Mouse (Mus musculus): ENCODE data around the gene Plk5. TPM values are rescaled to one million over a fixed set of nuclear protein-coding genes. Genes with fewer than 3 reads are reported as not detected.
A peak's percentile ranks its signal among the peaks of the same experiment; 100 is the strongest.
"Not testable (repeated sequence)": the region's sequence is repeated elsewhere in the genome, so short reads cannot be mapped to it uniquely, and the experiment has no call there.

Gene Plk5
- polyA plus RNA-seq, 1 experiment from 2014 or later = 0.63 TPM

GRCm38 (mm10) chr10:80332525-80332989 is 23.7 kb upstream of the Plk5 start:
- Histone ChIP-seq H3K27ac (peak overlapping the region; percentile 84), H3K27me3 (replicated peaks) (no peaks in the 10 kb centered on the region), H3K4me1 (replicated peaks) (peaks cover 35% of the 10 kb centered on the region), H3K36me3 (0 out of 2 replicates have a peak, but pooled peaks cover 2% of the 10 kb centered on the region), H3K4me3 (replicated peaks) (no peak overlapping the region), H3K9me3 (no peaks in the 10 kb centered on the region), H3K9ac (peak overlapping the region; percentile 24), H3K4me2 (replicated peaks) (peak overlapping the region; percentile 93)
- 72% methylated on average over 5 of the region's 5 CpGs for WGBS
- no peak for ATAC-seq

GRCm38 (mm10) chr10:80336263-80336662 is 20.0 kb upstream of the Plk5 start:
- H3K4me2 ChIP-seq (replicated peaks) = no peak overlapping the region
- no peaks in the 10 kb centered on the region for H3K9me3 ChIP-seq
- no peak for ATAC-seq
- H3K27ac ChIP-seq = no peak overlapping the region
- H3K4me1 ChIP-seq (replicated peaks) = peaks cover 17% of the 10 kb centered on the region
- WGBS = 90% methylated on average over 12 of the region's 12 CpGs
- H3K27me3 ChIP-seq (replicated peaks) = peaks cover 9% of the 10 kb centered on the region
- H3K36me3 ChIP-seq = 0 out of 2 replicates have a peak, but pooled peaks cover 2% of the 10 kb centered on the region
- no peak overlapping the region for H3K4me3 ChIP-seq (replicated peaks)
- H3K9ac ChIP-seq = no peak overlapping the region

- WGBS = 22% methylated on average over 19 of the region's 19 CpGs
- no peak overlapping the region for H3K9ac ChIP-seq
- peak overlapping the region; percentile 33; the same call in 1 of the 2 replicates for H3K4me2 ChIP-seq (replicated peaks)
- no peaks in the 10 kb centered on the region for H3K9me3 ChIP-seq
- ATAC-seq = 0 out of 2 replicates have a peak, but pooled peaks have one; percentile 15
- peaks cover 39% of the 10 kb centered on the region for H3K4me1 ChIP-seq (replicated peaks)
- H3K27ac ChIP-seq = no peak overlapping the region
- no peaks in the 10 kb centered on the region for H3K36me3 ChIP-seq
- peaks cover 43% of the 10 kb centered on the region for H3K27me3 ChIP-seq (replicated peaks)
- H3K4me3 ChIP-seq (replicated peaks) = no peak overlapping the region
These were observed 16.1 kb upstream of the Plk5 start for GRCm38 (mm10) chr10:80339941-80340750.

- Histone ChIP-seq H3K27me3 (replicated peaks) (peaks cover 49% of the 10 kb centered on the region), H3K9me3 (no peaks in the 10 kb centered on the region), H3K27ac (no peak overlapping the region), H3K4me3 (replicated peaks) (no peak overlapping the region), H3K4me1 (replicated peaks) (peaks cover 44% of the 10 kb centered on the region), H3K36me3 (no peaks in the 10 kb centered on the region), H3K4me2 (replicated peaks) (no peak overlapping the region), H3K9ac (no peak overlapping the region)
- 33% methylated on average over 21 of the region's 21 CpGs for WGBS
- no peak for ATAC-seq
These were observed 15.2 kb upstream of the Plk5 start for GRCm38 (mm10) chr10:80341026-80341425.

GRCm38 (mm10) chr10:80341491-80342304 is 14.6 kb upstream of the Plk5 start:
- Histone ChIP-seq H3K36me3 (no peaks in the 10 kb centered on the region), H3K27me3 (replicated peaks) (peaks cover 49% of the 10 kb centered on the region), H3K4me3 (replicated peaks) (peak overlapping the region; percentile 32), H3K4me1 (replicated peaks) (peaks cover 44% of the 10 kb centered on the region), H3K9ac (peak overlapping the region; percentile 2; the same call in 1 of the 2 replicates), H3K4me2 (replicated peaks) (peak overlapping the region; percentile 67), H3K9me3 (no peaks in the 10 kb centered on the region), H3K27ac (no peak overlapping the region)
- 6% methylated on average over 47 of the region's 47 CpGs for WGBS
- no peak for ATAC-seq

GRCm38 (mm10) chr10:80342305-80342748 is 13.9 kb upstream of the Plk5 start:
- peak overlapping the region; percentile 32 for H3K4me3 ChIP-seq (replicated peaks)
- H3K27ac ChIP-seq = no peak overlapping the region
- peaks cover 51% of the 10 kb centered on the region for H3K27me3 ChIP-seq (replicated peaks)
- no peaks in the 10 kb centered on the region for H3K9me3 ChIP-seq
- H3K4me2 ChIP-seq (replicated peaks) = peak overlapping the region; percentile 67
- H3K4me1 ChIP-seq (replicated peaks) = peaks cover 46% of the 10 kb centered on the region
- ATAC-seq = no peak; the same call in 1 of the 2 replicates
- 2% methylated on average over 26 of the region's 26 CpGs for WGBS
- no peaks in the 10 kb centered on the region for H3K36me3 ChIP-seq
- peak overlapping the region; percentile 2; the same call in 1 of the 2 replicates for H3K9ac ChIP-seq

GRCm38 (mm10) chr10:80342749-80343424 is 13.4 kb upstream of the Plk5 start:
- Histone ChIP-seq H3K36me3 (no peaks in the 10 kb centered on the region), H3K9me3 (no peaks in the 10 kb centered on the region), H3K4me3 (replicated peaks) (peak overlapping the region; percentile 32), H3K27ac (no peak overlapping the region), H3K4me2 (replicated peaks) (peak overlapping the region; percentile 67), H3K9ac (peak overlapping the region; percentile 28; the same call in 1 of the 2 replicates), H3K27me3 (replicated peaks) (peaks cover 57% of the 10 kb centered on the region), H3K4me1 (replicated peaks) (peaks cover 52% of the 10 kb centered on the region)
- peak; percentile 60 for ATAC-seq
- WGBS = 1% methylated on average over 30 of the region's 33 CpGs

- peak overlapping the region; percentile 36; the same call in 1 of the 2 replicates for H3K27ac ChIP-seq
- H3K27me3 ChIP-seq (replicated peaks) = peaks cover 62% of the 10 kb centered on the region
- 0 out of 2 replicates have a peak, but pooled peaks have one; percentile 1 for ATAC-seq
- H3K9ac ChIP-seq = no peak overlapping the region
- H3K4me2 ChIP-seq (replicated peaks) = peak overlapping the region; percentile 67
- no peaks in the 10 kb centered on the region for H3K36me3 ChIP-seq
- no peaks in the 10 kb centered on the region for H3K9me3 ChIP-seq
- peak overlapping the region; percentile 32 for H3K4me3 ChIP-seq (replicated peaks)
- peaks cover 57% of the 10 kb centered on the region for H3K4me1 ChIP-seq (replicated peaks)
- 35% methylated on average over 13 of the region's 13 CpGs for WGBS
These were observed 12.8 kb upstream of the Plk5 start for GRCm38 (mm10) chr10:80343425-80343895.

- peak overlapping the region; percentile 67 for H3K4me2 ChIP-seq (replicated peaks)
- no peaks in the 10 kb centered on the region for H3K9me3 ChIP-seq
- peaks cover 65% of the 10 kb centered on the region for H3K4me1 ChIP-seq (replicated peaks)
- peak overlapping the region; percentile 61 for H3K27ac ChIP-seq
- H3K4me3 ChIP-seq (replicated peaks) = no peak overlapping the region
- H3K9ac ChIP-seq = no peak overlapping the region
- ATAC-seq = peak; percentile 14; the same call in 1 of the 2 replicates
- no peaks in the 10 kb centered on the region for H3K36me3 ChIP-seq
- WGBS = 31% methylated on average over 9 of the region's 9 CpGs
- H3K27me3 ChIP-seq (replicated peaks) = peaks cover 70% of the 10 kb centered on the region
These were observed 12.1 kb upstream of the Plk5 start for GRCm38 (mm10) chr10:80344131-80344661.

GRCm38 (mm10) chr10:80345122-80345521 is 11.1 kb upstream of the Plk5 start:
- peak; percentile 18; the same call in 1 of the 2 replicates for ATAC-seq
- Histone ChIP-seq H3K27me3 (replicated peaks) (peaks cover 78% of the 10 kb centered on the region), H3K27ac (0 out of 2 replicates have a peak overlapping the region, but pooled peaks have one; percentile 61), H3K36me3 (no peaks in the 10 kb centered on the region), H3K9ac (peak overlapping the region; percentile 17; the same call in 1 of the 2 replicates), H3K4me1 (replicated peaks) (peaks cover 66% of the 10 kb centered on the region), H3K4me2 (replicated peaks) (peak overlapping the region; percentile 67), H3K4me3 (replicated peaks) (peak overlapping the region; percentile 21), H3K9me3 (no peaks in the 10 kb centered on the region)
- 3% methylated on average over 16 of the region's 16 CpGs for WGBS

- not testable (repeated sequence) for H3K27ac ChIP-seq; H3K36me3 ChIP-seq; H3K4me3 ChIP-seq (replicated peaks); H3K9ac ChIP-seq; ATAC-seq; H3K4me2 ChIP-seq (replicated peaks); H3K9me3 ChIP-seq
- peaks cover 70% of the 10 kb centered on the region for H3K4me1 ChIP-seq (replicated peaks)
- 84% methylated on average over 6 of the region's 6 CpGs for WGBS
- H3K27me3 ChIP-seq (replicated peaks) = peaks cover 75% of the 10 kb centered on the region
These were observed 10.3 kb upstream of the Plk5 start for GRCm38 (mm10) chr10:80345929-80346328.

Measured in intestine, embryonic 15.5 days (tissue).